Mouse (Mus musculus): ENCODE data around the gene Pheta1. TPM values are rescaled to one million over a fixed set of nuclear protein-coding genes. Genes with fewer than 3 reads are reported as not detected.

The Pheta1 gene
- polyA plus RNA-seq, 1 experiment from 2014 or later, result 3.7 TPM

GRCm38 (mm10) chr5:121894647-121895046 is 45.9 kb downstream of the Pheta1 start:
- Histone ChIP-seq H3K36me3 (no peaks in the 10 kb centered on the region), H3K27ac (no peak overlapping the region), H3K9ac (no peak overlapping the region), H3K27me3 (no peaks in the 10 kb centered on the region), H3K4me2 (no peak overlapping the region), H3K4me3 (replicated peaks) (no peak overlapping the region), H3K9me3 (replicated peaks) (no peaks in the 10 kb centered on the region), H3K4me1 (replicated peaks) (no peaks in the 10 kb centered on the region)
- DNase-seq (no peak), ATAC-seq (ENCODE audit: low read depth) (no peak)
- WGBS (ENCODE audit: insufficient replicate concordance), result 59% methylated on average over 10 of the region's 10 CpGs

- no peak for DNase-seq
- Histone ChIP-seq H3K4me2 (no peak overlapping the region), H3K36me3 (no peaks in the 10 kb centered on the region), H3K27me3 (no peaks in the 10 kb centered on the region), H3K4me3 (replicated peaks) (no peak overlapping the region), H3K4me1 (replicated peaks) (no peaks in the 10 kb centered on the region), H3K9ac (no peak overlapping the region), H3K9me3 (replicated peaks) (no peaks in the 10 kb centered on the region), H3K27ac (no peak overlapping the region)
- WGBS (ENCODE audit: insufficient replicate concordance), result 67% methylated on average over 24 of the region's 24 CpGs
- no peak for ATAC-seq (ENCODE audit: low read depth)
Measured at GRCm38 (mm10) chr5:121895117-121895756, 46.5 kb downstream of the Pheta1 start.

- Histone ChIP-seq H3K9ac (no peak overlapping the region), H3K4me2 (no peak overlapping the region), H3K4me3 (replicated peaks) (no peak overlapping the region), H3K4me1 (replicated peaks) (no peaks in the 10 kb centered on the region), H3K36me3 (no peaks in the 10 kb centered on the region), H3K27ac (no peak overlapping the region), H3K27me3 (no peaks in the 10 kb centered on the region), H3K9me3 (replicated peaks) (no peaks in the 10 kb centered on the region)
- 68% methylated on average over 23 of the region's 23 CpGs for WGBS (ENCODE audit: insufficient replicate concordance)
- no peak for ATAC-seq (ENCODE audit: low read depth)
- DNase-seq, result no peak
Measured at GRCm38 (mm10) chr5:121902809-121903745, 54.3 kb downstream of the Pheta1 start.

Small RNAs within 50 kb of the gene (microRNA-seq; reads per million reads assigned to microRNA genes)
- gene Mir7031, result not detected

Other genes starting within 250 kb of the Pheta1 start
- 1.4 TPM in 2 replicates for gene Acad12, start 230.0 kb upstream of the Pheta1 start, polyA plus RNA-seq (2015; fragmentation: Nextera tagmentation; extraction: Ambion mirVana)
- 2.0 and 2.4 TPM in 2 replicates for gene Acad10, start 188.5 kb upstream of the Pheta1 start, polyA plus RNA-seq (2015; fragmentation: Nextera tagmentation; extraction: Ambion mirVana)
- gene Brap, start 188.4 kb upstream of the Pheta1 start, polyA plus RNA-seq (2015; fragmentation: Nextera tagmentation; extraction: Ambion mirVana), result 23.9 and 25.5 TPM in 2 replicates
- 16.0 and 17.6 TPM in 2 replicates for gene Atxn2, start 137.6 kb upstream of the Pheta1 start, polyA plus RNA-seq (2015; fragmentation: Nextera tagmentation; extraction: Ambion mirVana)
- 6.1 TPM in 2 replicates for gene Sh2b3, start 11.3 kb upstream of the Pheta1 start, polyA plus RNA-seq (2015; fragmentation: Nextera tagmentation; extraction: Ambion mirVana)
- 0.59 and 0.88 TPM in 2 replicates for gene Cux2, start 201.1 kb downstream of the Pheta1 start, polyA plus RNA-seq (2015; fragmentation: Nextera tagmentation; extraction: Ambion mirVana)